Mouse (Mus musculus): ENCODE measurements at regions not wholly inside any gene's neighbourhood (a gene's known extent, or its start where the extent isn't known, plus 50 kb on each side); places are given as distances from the start of the nearest gene placed in this dataset.

DNA sequence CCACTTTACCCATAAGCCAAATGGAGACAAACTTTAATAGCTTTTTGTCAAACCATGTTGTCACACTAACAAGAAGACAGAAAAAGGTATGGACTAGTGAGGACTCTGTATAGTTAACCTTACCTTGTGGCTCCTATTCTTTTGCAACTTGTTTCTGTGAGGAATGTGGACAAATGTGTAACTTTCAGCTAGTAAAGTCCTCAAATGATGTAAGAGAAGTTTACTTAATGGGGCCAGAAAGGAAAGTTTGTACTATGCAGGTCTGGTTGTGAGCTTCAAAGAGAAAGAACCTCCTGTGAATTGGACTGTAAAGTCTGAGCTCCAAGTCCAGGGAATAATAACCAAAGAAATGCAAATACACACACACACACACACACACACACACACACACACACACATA, 356.7 kb upstream of the Atxn7l3b start:
- no peak for DNase-seq

DNA sequence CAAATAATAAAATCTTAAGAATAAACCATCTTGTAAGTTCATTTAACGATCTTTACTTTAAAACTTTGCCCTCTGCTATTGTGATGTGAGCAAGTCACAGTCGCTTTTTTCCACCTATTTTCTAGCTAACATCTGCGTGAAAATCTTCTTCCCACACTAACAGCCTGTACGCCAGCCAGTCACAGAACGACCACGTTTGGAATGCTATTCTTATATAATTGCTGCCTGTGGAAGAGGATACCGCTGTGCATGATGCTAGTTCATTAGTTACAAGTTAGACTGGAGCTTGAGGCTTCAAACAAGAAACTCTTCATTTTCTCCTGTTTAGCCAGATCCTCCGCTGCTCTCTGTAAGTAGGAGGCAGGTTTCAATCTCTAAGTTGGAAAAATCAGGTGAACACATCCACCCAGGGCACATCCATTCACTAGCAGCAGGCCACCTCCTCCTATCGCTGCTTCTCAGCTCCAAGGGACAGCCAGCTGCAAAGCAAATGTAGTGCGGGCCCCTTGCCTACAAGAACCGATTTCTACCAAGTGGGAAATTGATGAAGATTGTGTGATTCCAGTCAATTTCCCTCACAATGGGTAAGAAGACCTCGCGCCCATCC, 312.1 kb upstream of the Atxn7l3b start:
- peak; percentile 23 for DNase-seq
